Mouse (Mus musculus): Measurements from ENCODE around the gene Ufc1.
A peak's percentile ranks its signal among the peaks of the same experiment; 100 is the strongest.
"Not testable (repeated sequence)": the region's sequence is repeated elsewhere in the genome, so short reads cannot be mapped to it uniquely, and the experiment has no call there.

Gene Ufc1

DNA sequence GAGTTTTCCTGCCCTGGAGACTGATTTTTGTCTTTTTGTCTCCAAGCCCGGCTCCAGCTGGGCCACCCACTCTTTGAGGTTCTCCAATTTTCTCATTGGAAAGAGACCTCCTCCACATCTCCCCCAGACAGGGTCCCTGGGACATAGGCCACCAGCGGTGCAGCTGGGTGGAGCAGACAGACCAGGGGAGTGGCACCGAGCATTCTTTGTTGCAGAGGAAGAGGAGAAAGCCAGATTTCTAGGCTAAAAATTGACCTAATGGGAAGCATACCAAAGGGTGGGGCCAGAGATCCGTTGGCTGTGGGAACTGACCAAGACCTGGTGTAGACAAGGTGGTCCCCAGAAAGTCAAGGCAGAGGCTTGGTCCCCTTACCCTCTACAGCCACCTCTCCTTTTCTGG lies 46.9 kb downstream of the Ufc1 start:
- DNase-seq (ENCODE audit: low spot score in 2 of 2), result no peak

DNA sequence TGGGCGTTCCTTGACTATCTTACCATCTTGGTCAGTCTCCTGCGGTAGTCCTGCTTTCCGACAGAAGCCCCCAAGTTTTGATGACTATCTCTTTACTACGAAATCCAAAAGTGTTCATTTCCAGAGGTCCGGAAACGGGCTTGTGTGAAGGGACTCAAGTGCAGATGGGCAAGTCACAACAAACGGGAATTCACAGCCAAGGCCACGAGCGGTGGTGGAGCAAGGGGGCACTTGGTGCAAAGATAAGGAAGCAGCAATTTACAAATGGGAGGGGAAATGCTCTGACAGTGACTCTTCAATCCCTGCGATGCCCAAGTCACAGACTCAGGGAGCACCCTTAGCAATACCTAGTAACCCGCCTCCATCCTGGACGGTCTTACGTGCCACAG lies 47.4 kb downstream of the Ufc1 start:
- DNase-seq (ENCODE audit: low spot score in 2 of 2), result no peak

DNA sequence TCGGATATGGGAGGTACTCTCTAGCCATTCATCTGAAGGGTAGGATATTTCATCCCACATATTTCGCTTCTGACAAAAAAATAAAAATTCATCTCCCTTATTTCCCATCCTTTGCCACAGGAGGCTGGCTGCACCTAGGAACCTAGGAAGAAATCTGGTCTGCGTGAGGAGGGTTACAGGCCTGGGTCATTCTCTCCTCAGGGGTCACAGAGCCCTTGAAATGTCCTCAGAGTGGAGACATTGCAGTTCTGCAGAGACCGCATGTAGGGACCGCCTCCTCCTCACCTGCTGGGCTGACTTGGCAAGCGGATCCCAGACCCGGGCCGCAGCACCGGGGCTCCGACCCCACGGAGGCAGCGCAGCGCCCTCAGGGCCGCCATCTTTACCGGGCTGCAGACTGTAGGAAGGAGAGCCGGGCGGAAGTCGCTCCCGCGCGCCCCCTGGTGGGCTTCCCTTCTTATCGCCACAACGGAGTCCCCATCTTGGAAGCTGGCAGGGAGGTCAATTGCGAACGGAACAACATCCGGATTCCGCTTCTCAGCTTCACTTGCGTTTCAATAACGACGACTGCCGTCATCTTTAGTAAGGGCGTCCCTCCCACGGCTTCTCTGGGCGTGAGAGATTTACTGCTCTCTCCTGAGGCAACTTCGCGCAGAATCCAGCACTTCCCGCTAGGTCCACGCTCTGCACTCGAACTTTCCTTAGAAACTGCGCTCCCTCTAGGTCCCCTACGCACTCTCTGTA lies 47.9 kb downstream of the Ufc1 start:
- peak; percentile 94 to 97 for DNase-seq (ENCODE audit: low spot score in 2 of 2)

DNA sequence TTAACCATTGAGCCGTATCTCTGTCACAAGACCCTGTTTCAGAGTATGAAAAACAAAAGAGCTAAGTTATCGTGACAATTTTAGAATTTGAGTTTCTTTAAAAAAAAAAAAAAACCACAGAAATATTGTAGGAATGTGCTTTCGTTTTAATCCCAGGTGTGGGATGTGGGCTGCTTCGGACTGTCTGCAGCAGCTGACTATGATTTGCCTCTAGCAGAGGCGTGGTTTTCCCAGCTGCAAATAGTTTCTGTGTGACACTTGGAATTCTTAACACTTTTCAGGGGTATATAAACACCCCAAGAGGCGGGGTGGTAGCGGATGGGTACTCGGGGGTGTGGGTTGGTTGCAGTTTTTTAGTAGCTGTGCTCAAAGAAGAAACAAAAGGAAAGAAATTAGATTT lies 49.5 kb downstream of the Ufc1 start:
- DNase-seq (ENCODE audit: low spot score in 2 of 2), result no peak

DNA sequence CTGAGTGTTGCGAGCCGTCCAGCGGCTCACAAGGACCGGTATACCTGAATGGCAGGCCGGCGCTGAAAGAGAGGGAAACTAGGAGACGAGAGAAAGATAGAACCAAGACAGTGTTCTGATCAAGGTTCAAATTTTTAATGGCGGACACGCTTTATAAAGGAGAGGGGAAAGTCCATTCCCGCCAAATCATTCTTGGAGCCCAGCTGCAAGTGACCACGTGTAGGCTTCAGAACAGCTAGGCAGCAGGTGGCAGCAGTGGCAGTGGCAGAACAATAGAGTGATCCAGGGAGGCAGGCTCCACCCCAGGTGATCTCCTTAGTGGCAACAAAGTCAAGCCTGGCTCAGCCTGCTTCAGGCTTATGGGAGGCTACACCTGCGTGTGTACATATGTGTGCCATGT lies 52.9 kb downstream of the Ufc1 start:
- DNase-seq (ENCODE audit: low spot score in 2 of 2), result not testable (repeated sequence)

DNA sequence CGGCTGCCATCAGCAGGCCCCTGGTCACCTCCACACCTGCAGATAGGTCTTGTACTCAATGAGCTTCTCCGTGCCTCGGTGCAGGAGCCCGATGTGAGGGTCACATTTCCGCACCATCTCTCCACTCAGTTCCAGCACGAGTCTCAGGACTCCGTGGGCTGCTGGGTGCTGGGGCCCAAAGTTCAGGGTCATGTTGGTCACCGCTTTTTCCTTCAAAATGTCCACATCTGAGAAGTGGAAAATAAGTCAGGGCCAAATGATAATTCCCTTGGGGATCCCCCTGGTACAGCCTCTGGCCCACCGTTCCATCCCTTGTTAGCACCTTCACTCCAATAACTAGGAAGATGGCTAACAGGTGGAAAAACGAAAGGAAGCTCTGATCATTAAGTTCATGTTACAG lies 53.9 kb downstream of the Ufc1 start:
- no peak for DNase-seq (ENCODE audit: low spot score in 2 of 2)

DNA sequence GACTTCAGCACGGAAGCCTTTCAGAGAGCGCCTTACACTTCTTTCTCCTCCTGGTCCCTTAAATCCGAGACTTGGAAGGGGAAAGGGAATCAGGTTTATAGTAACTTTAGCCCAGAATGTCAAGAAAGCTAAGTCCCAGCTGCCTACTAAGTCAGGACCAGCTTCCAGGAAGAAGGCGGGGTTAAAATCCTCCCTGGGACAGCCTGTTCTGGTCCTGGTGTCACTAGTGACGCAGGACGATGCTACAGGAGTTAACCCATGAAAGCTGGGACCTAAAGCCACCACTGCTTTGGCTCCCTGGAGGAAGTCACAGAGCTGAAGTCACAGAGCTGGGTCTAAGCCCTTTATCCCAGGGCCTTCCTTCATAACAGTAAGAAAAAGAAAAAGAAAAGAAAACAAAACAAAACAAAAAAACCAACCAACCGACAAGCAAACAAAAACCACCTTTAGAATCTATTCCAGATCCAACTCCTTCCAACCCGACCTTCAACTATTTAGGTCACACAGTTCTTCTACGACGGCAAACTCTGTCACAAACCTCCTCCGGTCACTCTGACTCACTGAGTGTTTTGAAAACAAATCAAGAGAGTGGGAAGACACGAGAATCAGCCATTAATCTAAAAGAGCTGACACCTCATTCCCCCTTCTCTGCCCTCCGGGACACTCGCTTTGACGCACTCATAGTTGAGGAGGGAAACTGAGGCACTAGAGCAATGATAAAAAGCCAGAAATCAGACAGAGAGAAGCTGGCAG lies 54.7 kb downstream of the Ufc1 start:
- DNase-seq (ENCODE audit: low spot score in 2 of 2), result no peak

Measured in spleen, postnatal 14 days (tissue).